Mouse (Mus musculus) thymus, adult 2 months (tissue): Measurements from ENCODE around the gene Pfkfb3. TPM values are rescaled to one million over a fixed set of nuclear protein-coding genes. Genes with fewer than 3 reads are reported as not detected.

Experiments used
- DNase-seq: peaks from one replicate; pipeline ENCODE4 v3.0.0; 2021
- H3K27ac ChIP-seq: fragments of 200-500 bp; 2 replicates; pipeline ENCODE4 v1.5.1; 2012; ENCODE audit warnings: low read length, control low read depth; ENCODE audit not compliant: control insufficient read depth, insufficient read depth
- H3K27me3 ChIP-seq: fragments of 200-500 bp; 2 replicates; pipeline ENCODE4 v1.6.1; 2012; ENCODE audit warnings: mild to moderate bottlenecking, low read length, moderate library complexity, mixed read lengths; ENCODE audit not compliant: control insufficient read depth, insufficient read depth
- H3K36me3 ChIP-seq: fragments of 200-500 bp; 2 replicates; pipeline ENCODE4 v1.6.1; 2012; ENCODE audit warnings: mild to moderate bottlenecking, low read length, moderate library complexity; ENCODE audit not compliant: control insufficient read depth, insufficient read depth
- H3K4me1 ChIP-seq: fragments of 200-500 bp; replicated peaks from 2 replicates; pipeline ENCODE4 v1.6.1; 2012; ENCODE audit warnings: low read length; ENCODE audit not compliant: control insufficient read depth, insufficient read depth
- H3K4me3 ChIP-seq: fragments of 200-500 bp; 2 replicates; pipeline ENCODE4 v1.5.1; 2012; ENCODE audit warnings: mild to moderate bottlenecking, low read length, control low read depth, moderate library complexity; ENCODE audit not compliant: control insufficient read depth, insufficient read depth
- CTCF ChIP-seq: fragments of 200-500 bp; IDR thresholded peaks from 2 replicates; pipeline ENCODE4 v1.5.1; 2012; ENCODE audit warnings: mild to moderate bottlenecking, control low read depth, low read length, moderate library complexity, borderline replicate concordance; ENCODE audit not compliant: control insufficient read depth, poor library complexity, insufficient read depth; ENCODE audit errors: extremely low read depth
- POLR2A ChIP-seq: fragments of 200-500 bp; IDR thresholded peaks from 2 replicates; pipeline ENCODE4 v1.6.1; 2012; ENCODE audit warnings: mild to moderate bottlenecking, low read length, control low read depth, moderate library complexity; ENCODE audit not compliant: control insufficient read depth, poor library complexity, insufficient read depth; ENCODE audit errors: extremely low read depth
- whole genome bisulfite sequencing: fragments of 180-500 bp; shearing (Covaris S2); methylation state at CpG from one replicate; pipeline ENCODE4 v1.1.7; 2018; 5-methylcytosine and 5-hydroxymethylcytosine counted together
- polyA plus RNA-seq: library from polyadenylated mRNA; depleted of rRNA; stranded (reverse); fragments of >200 nt; gene quantifications from 2 replicates; pipeline ENCODE4 v1.2.3, GENCODE M21; 2012

Gene Pfkfb3
- polyA plus RNA-seq, 1 experiment = 47.2 TPM

DNA sequence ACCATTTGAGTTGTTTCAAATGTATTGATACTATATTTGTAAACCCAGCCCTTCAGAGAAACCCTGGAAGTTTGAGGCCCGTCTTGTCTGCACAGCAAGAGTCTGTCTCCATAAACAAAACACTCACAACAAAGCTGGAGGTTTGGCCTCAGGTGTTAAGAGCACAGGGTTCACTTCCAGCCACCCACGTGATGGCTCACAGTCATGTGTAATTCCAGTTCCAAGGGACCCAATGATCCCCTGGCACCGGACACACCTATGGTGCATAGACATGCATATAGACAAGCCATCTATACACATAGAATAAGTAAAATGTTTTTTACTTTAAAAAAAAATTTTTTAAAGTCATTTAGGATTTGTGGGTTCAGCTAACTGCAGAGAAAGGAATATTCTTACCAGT, 108.2 kb downstream of the Pfkfb3 start:
- no peak for TF ChIP-seq CTCF
- no peak overlapping the region for H3K27ac ChIP-seq

GRCm38 (mm10) chr2:11441864-11442263, 112.0 kb downstream of the Pfkfb3 start:
- no peaks in the 10 kb centered on the region for H3K27me3 ChIP-seq
- TF ChIP-seq POLR2A = no peak
- TF ChIP-seq CTCF = no peak
- no peak overlapping the region for H3K4me3 ChIP-seq
- DNase-seq = no peak
- H3K27ac ChIP-seq = no peak overlapping the region
- H3K36me3 ChIP-seq = no peaks in the 10 kb centered on the region
- WGBS = 60% methylated on average over 4 of the region's 4 CpGs
- no peaks in the 10 kb centered on the region for H3K4me1 ChIP-seq

More for the DNA sequence above, 108.2 kb downstream of the Pfkfb3 start:
- Histone ChIP-seq H3K4me1 (no peaks in the 10 kb centered on the region), H3K4me3 (no peak overlapping the region), H3K27me3 (no peaks in the 10 kb centered on the region), H3K36me3 (no peaks in the 10 kb centered on the region)
- no peak for DNase-seq
- WGBS = 94% methylated on average over 3 of the region's 3 CpGs

DNA sequence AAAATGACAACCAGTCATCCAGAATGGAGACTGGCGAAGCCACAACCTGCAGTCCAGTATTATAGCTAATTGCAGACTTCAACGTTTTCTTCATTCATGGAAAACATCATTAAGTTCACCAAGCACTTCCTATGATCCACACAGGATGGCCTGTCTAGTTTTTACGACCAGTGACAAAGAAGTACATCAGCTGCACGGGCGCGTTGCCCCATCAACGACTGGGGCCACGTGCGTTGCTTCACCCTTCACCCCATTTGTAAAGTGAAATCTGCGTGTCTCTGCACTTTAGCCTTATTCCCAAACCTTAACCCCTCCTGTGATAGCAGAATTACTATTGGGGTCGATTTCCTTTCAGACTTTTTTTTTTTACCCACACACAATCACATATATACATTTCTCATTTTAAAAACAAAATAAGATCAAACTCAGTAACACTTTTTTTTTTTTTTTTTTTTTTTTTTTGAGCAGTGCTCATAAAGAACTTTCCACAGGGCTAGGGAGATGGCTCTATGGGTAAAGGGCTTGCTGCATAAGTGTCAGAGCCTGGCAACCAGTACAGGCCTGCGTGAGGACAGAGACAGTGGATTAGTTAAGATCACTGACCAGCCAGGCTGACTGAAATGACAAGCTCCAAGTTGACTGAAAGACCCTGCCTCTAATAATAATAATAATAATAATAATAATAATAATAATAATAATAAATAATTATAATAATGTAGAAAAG, 115.5 kb downstream of the Pfkfb3 start:
- Histone ChIP-seq H3K4me1 (no peaks in the 10 kb centered on the region), H3K36me3 (no peaks in the 10 kb centered on the region), H3K27me3 (no peaks in the 10 kb centered on the region), H3K27ac (no peak overlapping the region), H3K4me3 (no peak overlapping the region)
- 90% methylated on average over 12 of the region's 12 CpGs for WGBS
- TF ChIP-seq CTCF (no peak), POLR2A (no peak)
- DNase-seq = no peak

DNA sequence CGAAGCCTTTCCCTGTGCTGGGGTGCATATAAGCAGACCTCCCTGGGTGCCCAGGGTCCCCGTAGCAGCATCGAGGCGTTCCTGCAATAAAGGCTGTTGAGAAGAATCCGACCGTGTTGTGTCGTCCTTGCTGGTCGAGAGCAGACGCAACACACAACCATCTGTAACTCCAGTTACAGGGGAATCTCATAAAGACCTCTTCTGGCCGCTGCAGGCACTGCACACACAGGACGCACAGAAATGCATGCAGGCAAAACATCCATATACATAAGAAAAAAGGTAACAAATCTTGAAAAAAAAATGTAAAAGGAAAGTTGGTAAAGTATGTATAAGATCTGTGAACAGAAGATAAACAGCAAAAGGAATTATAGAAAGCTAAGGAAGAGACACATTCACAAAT, 117.5 kb downstream of the Pfkfb3 start:
- TF ChIP-seq CTCF (no peak), POLR2A (no peak)
- Histone ChIP-seq H3K27me3 (no peaks in the 10 kb centered on the region), H3K4me1 (no peaks in the 10 kb centered on the region), H3K4me3 (no peak overlapping the region), H3K36me3 (no peaks in the 10 kb centered on the region), H3K27ac (no peak overlapping the region)
- WGBS = 97% methylated on average over 11 of the region's 11 CpGs
- no peak for DNase-seq

- H3K4me3 ChIP-seq = no peak overlapping the region
- no peaks in the 10 kb centered on the region for H3K27me3 ChIP-seq
- peaks cover 4% of the 10 kb centered on the region; the same call in 1 of the 2 replicates for H3K4me1 ChIP-seq
- H3K36me3 ChIP-seq = no peaks in the 10 kb centered on the region
- 94% methylated on average over 5 of the region's 5 CpGs for WGBS
- TF ChIP-seq CTCF (no peak), POLR2A (no peak)
- DNase-seq = no peak
- H3K27ac ChIP-seq = no peak overlapping the region
Observed at GRCm38 (mm10) chr2:11433353-11433752, 120.5 kb downstream of the Pfkfb3 start.

DNA sequence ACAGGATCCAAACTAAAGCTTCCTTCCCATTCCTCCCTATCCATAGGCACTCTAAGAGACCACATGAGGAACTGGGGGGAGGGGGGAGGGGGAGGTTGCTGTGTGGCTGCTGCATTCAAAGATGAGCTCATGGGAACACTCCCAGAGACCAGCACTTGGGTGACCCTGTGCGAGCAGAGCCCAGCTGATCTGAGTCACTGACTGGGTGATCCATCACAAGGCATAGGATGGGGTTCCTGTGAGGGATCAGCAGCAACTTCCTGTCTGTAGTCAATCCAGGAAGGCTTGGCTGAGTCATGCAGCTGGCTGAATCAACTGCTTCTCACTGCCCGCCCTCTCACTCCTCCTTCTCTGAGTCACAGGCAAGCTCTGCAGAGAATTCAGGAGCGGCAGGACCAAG, 124.3 kb downstream of the Pfkfb3 start:
- TF ChIP-seq CTCF (no peak), POLR2A (no peak)
- DNase-seq = peak; percentile 9

GRCm38 (mm10) chr2:11428621-11429020, 125.3 kb downstream of the Pfkfb3 start:
- Histone ChIP-seq H3K27ac (no peak overlapping the region), H3K4me3 (no peak overlapping the region), H3K27me3 (no peaks in the 10 kb centered on the region), H3K4me1 (peaks cover 6% of the 10 kb centered on the region; the same call in 1 of the 2 replicates), H3K36me3 (no peaks in the 10 kb centered on the region)
- no peak for DNase-seq
- 95% methylated on average over 4 of the region's 4 CpGs for WGBS
- TF ChIP-seq CTCF (no peak), POLR2A (no peak)

More for the DNA sequence above, 124.3 kb downstream of the Pfkfb3 start:
- H3K36me3 ChIP-seq = no peaks in the 10 kb centered on the region
- H3K4me3 ChIP-seq = no peak overlapping the region
- no peak overlapping the region for H3K27ac ChIP-seq
- WGBS = 33% methylated on average over 3 of the region's 3 CpGs
- no peaks in the 10 kb centered on the region for H3K27me3 ChIP-seq
- peaks cover 6% of the 10 kb centered on the region; the same call in 1 of the 2 replicates for H3K4me1 ChIP-seq
